Mouse (Mus musculus): ENCODE measurements at regions not wholly inside any gene's neighbourhood (a gene's known extent, or its start where the extent isn't known, plus 50 kb on each side); places are given as distances from the start of the nearest gene placed in this dataset.

GRCm38 (mm10) chr17:82731561-82731960, 483.5 kb upstream of the Pkdcc start:
- DNase-seq (ENCODE audit: low spot score) (no peak), ATAC-seq (ENCODE audit: low FRiP score) (no peak)
- Histone ChIP-seq H3K4me1 (replicated peaks; ENCODE audit: control insufficient read depth, insufficient read depth, low read length) (no peaks in the 10 kb centered on the region), H3K27ac (no peak overlapping the region), H3K36me3 (replicated peaks; ENCODE audit: control insufficient read depth, insufficient read depth) (no peaks in the 10 kb centered on the region), H3K9ac (no peak overlapping the region), H3K9me3 (ENCODE audit: control insufficient read depth, low read length) (no peaks in the 10 kb centered on the region), H3K4me2 (replicated peaks) (no peak overlapping the region), H3K27me3 (ENCODE audit: control insufficient read depth, insufficient read depth, low read length) (no peaks in the 10 kb centered on the region), H3K4me3 (replicated peaks; ENCODE audit: low read length) (no peak overlapping the region)
- 71% methylated on average over 4 of the region's 4 CpGs for WGBS

GRCm38 (mm10) chr17:82742445-82742844, 472.6 kb upstream of the Pkdcc start:
- no peaks in the 10 kb centered on the region for H3K27me3 ChIP-seq (ENCODE audit: control insufficient read depth, insufficient read depth, low read length)
- no peaks in the 10 kb centered on the region for H3K9me3 ChIP-seq (ENCODE audit: control insufficient read depth, low read length)
- no peak overlapping the region for H3K4me3 ChIP-seq (replicated peaks; ENCODE audit: low read length)
- 94% methylated on average over 1 of the region's 1 CpGs for WGBS
- H3K27ac ChIP-seq, result no peak overlapping the region
- H3K9ac ChIP-seq, result no peak overlapping the region
- H3K36me3 ChIP-seq (replicated peaks; ENCODE audit: control insufficient read depth, insufficient read depth), result no peaks in the 10 kb centered on the region
- H3K4me1 ChIP-seq (replicated peaks; ENCODE audit: control insufficient read depth, insufficient read depth, low read length), result no peaks in the 10 kb centered on the region
- no peak overlapping the region for H3K4me2 ChIP-seq (replicated peaks)
- ATAC-seq (ENCODE audit: low FRiP score) (no peak), DNase-seq (ENCODE audit: low spot score) (no peak)

GRCm38 (mm10) chr17:82757400-82757799, 457.7 kb upstream of the Pkdcc start:
- WGBS, result 59% methylated on average over 3 of the region's 3 CpGs
- no peaks in the 10 kb centered on the region for H3K36me3 ChIP-seq (replicated peaks; ENCODE audit: control insufficient read depth, insufficient read depth)
- no peak for DNase-seq (ENCODE audit: low spot score)

GRCm38 (mm10) chr17:82779096-82779495, 436.0 kb upstream of the Pkdcc start:
- no peak for ATAC-seq (ENCODE audit: low FRiP score)
- Histone ChIP-seq H3K4me3 (replicated peaks; ENCODE audit: low read length) (no peak overlapping the region), H3K9ac (no peak overlapping the region), H3K4me2 (replicated peaks) (no peak overlapping the region), H3K27ac (no peak overlapping the region), H3K36me3 (replicated peaks; ENCODE audit: control insufficient read depth, insufficient read depth) (no peaks in the 10 kb centered on the region), H3K9me3 (ENCODE audit: control insufficient read depth, low read length) (no peaks in the 10 kb centered on the region), H3K27me3 (ENCODE audit: control insufficient read depth, insufficient read depth, low read length) (no peaks in the 10 kb centered on the region), H3K4me1 (replicated peaks; ENCODE audit: control insufficient read depth, insufficient read depth, low read length) (no peaks in the 10 kb centered on the region)
- no peak for DNase-seq (ENCODE audit: low spot score)
- 93% methylated on average over 2 of the region's 2 CpGs for WGBS

More at GRCm38 (mm10) chr17:82757400-82757799, 457.7 kb upstream of the Pkdcc start:
- ATAC-seq (ENCODE audit: low FRiP score), result no peak
- H3K27ac ChIP-seq, result no peak overlapping the region
- no peak overlapping the region for H3K4me3 ChIP-seq (replicated peaks; ENCODE audit: low read length)
- no peak overlapping the region for H3K9ac ChIP-seq
- no peaks in the 10 kb centered on the region for H3K4me1 ChIP-seq (replicated peaks; ENCODE audit: control insufficient read depth, insufficient read depth, low read length)
- H3K4me2 ChIP-seq (replicated peaks), result no peak overlapping the region
- H3K9me3 ChIP-seq (ENCODE audit: control insufficient read depth, low read length), result no peaks in the 10 kb centered on the region
- no peaks in the 10 kb centered on the region for H3K27me3 ChIP-seq (ENCODE audit: control insufficient read depth, insufficient read depth, low read length)

GRCm38 (mm10) chr17:82822129-82822528, 393.0 kb upstream of the Pkdcc start:
- ATAC-seq (ENCODE audit: low FRiP score), result no peak

GRCm38 (mm10) chr17:82824057-82824456, 391.0 kb upstream of the Pkdcc start:
- Histone ChIP-seq H3K27ac (no peak overlapping the region), H3K27me3 (ENCODE audit: control insufficient read depth, insufficient read depth, low read length) (no peaks in the 10 kb centered on the region), H3K9me3 (ENCODE audit: control insufficient read depth, low read length) (0 out of 2 replicates have a peak, but pooled peaks cover 7% of the 10 kb centered on the region), H3K4me1 (replicated peaks; ENCODE audit: control insufficient read depth, insufficient read depth, low read length) (no peaks in the 10 kb centered on the region), H3K36me3 (replicated peaks; ENCODE audit: control insufficient read depth, insufficient read depth) (no peaks in the 10 kb centered on the region), H3K4me2 (replicated peaks) (no peak overlapping the region), H3K9ac (no peak overlapping the region), H3K4me3 (replicated peaks; ENCODE audit: low read length) (no peak overlapping the region)
- ATAC-seq (ENCODE audit: low FRiP score) (no peak), DNase-seq (ENCODE audit: low spot score) (no peak)
- WGBS, result 83% methylated on average over 7 of the region's 7 CpGs

More at GRCm38 (mm10) chr17:82822129-82822528, 393.0 kb upstream of the Pkdcc start:
- no peak overlapping the region for H3K27ac ChIP-seq
- H3K27me3 ChIP-seq (ENCODE audit: control insufficient read depth, insufficient read depth, low read length), result no peaks in the 10 kb centered on the region
- H3K4me2 ChIP-seq (replicated peaks), result no peak overlapping the region
- no peaks in the 10 kb centered on the region for H3K4me1 ChIP-seq (replicated peaks; ENCODE audit: control insufficient read depth, insufficient read depth, low read length)
- H3K4me3 ChIP-seq (replicated peaks; ENCODE audit: low read length), result no peak overlapping the region
- H3K36me3 ChIP-seq (replicated peaks; ENCODE audit: control insufficient read depth, insufficient read depth), result no peaks in the 10 kb centered on the region
- no peak for DNase-seq (ENCODE audit: low spot score)
- H3K9me3 ChIP-seq (ENCODE audit: control insufficient read depth, low read length), result 0 out of 2 replicates have a peak, but pooled peaks cover 7% of the 10 kb centered on the region
- H3K9ac ChIP-seq, result no peak overlapping the region
- WGBS, result 77% methylated on average over 3 of the region's 3 CpGs

- Histone ChIP-seq H3K9ac (no peak overlapping the region), H3K27me3 (ENCODE audit: control insufficient read depth, insufficient read depth, low read length) (no peaks in the 10 kb centered on the region), H3K4me1 (replicated peaks; ENCODE audit: control insufficient read depth, insufficient read depth, low read length) (no peaks in the 10 kb centered on the region), H3K36me3 (replicated peaks; ENCODE audit: control insufficient read depth, insufficient read depth) (no peaks in the 10 kb centered on the region), H3K9me3 (ENCODE audit: control insufficient read depth, low read length) (0 out of 2 replicates have a peak, but pooled peaks cover 7% of the 10 kb centered on the region), H3K4me2 (replicated peaks) (no peak overlapping the region), H3K27ac (no peak overlapping the region), H3K4me3 (replicated peaks; ENCODE audit: low read length) (no peak overlapping the region)
- ATAC-seq (ENCODE audit: low FRiP score) (no peak), DNase-seq (ENCODE audit: low spot score) (no peak)
- WGBS, result 93% methylated on average over 6 of the region's 6 CpGs
Observed at GRCm38 (mm10) chr17:82824619-82825018, 390.5 kb upstream of the Pkdcc start.

- no peaks in the 10 kb centered on the region for H3K4me1 ChIP-seq (replicated peaks; ENCODE audit: control insufficient read depth, insufficient read depth, low read length)
- DNase-seq (ENCODE audit: low spot score), result no peak
- H3K9me3 ChIP-seq (ENCODE audit: control insufficient read depth, low read length), result 0 out of 2 replicates have a peak, but pooled peaks cover 7% of the 10 kb centered on the region
- H3K4me2 ChIP-seq (replicated peaks), result no peak overlapping the region
- no peaks in the 10 kb centered on the region for H3K27me3 ChIP-seq (ENCODE audit: control insufficient read depth, insufficient read depth, low read length)
- no peak overlapping the region for H3K9ac ChIP-seq
- H3K36me3 ChIP-seq (replicated peaks; ENCODE audit: control insufficient read depth, insufficient read depth), result no peaks in the 10 kb centered on the region
- H3K27ac ChIP-seq, result no peak overlapping the region
- H3K4me3 ChIP-seq (replicated peaks; ENCODE audit: low read length), result no peak overlapping the region
- no peak for ATAC-seq (ENCODE audit: low FRiP score)
Observed at GRCm38 (mm10) chr17:82827170-82827569, 387.9 kb upstream of the Pkdcc start.

GRCm38 (mm10) chr17:82827841-82828240, 387.3 kb upstream of the Pkdcc start:
- H3K36me3 ChIP-seq (replicated peaks; ENCODE audit: control insufficient read depth, insufficient read depth), result no peaks in the 10 kb centered on the region
- DNase-seq (ENCODE audit: low spot score) (no peak), ATAC-seq (ENCODE audit: low FRiP score) (no peak)
- no peak overlapping the region for H3K4me2 ChIP-seq (replicated peaks)
- 98% methylated on average over 8 of the region's 8 CpGs for WGBS
- 0 out of 2 replicates have a peak, but pooled peaks cover 7% of the 10 kb centered on the region for H3K9me3 ChIP-seq (ENCODE audit: control insufficient read depth, low read length)
- no peaks in the 10 kb centered on the region for H3K27me3 ChIP-seq (ENCODE audit: control insufficient read depth, insufficient read depth, low read length)
- H3K27ac ChIP-seq, result no peak overlapping the region
- H3K9ac ChIP-seq, result no peak overlapping the region
- no peak overlapping the region for H3K4me3 ChIP-seq (replicated peaks; ENCODE audit: low read length)
- no peaks in the 10 kb centered on the region for H3K4me1 ChIP-seq (replicated peaks; ENCODE audit: control insufficient read depth, insufficient read depth, low read length)

GRCm38 (mm10) chr17:82828434-82828997, 386.6 kb upstream of the Pkdcc start:
- Histone ChIP-seq H3K9ac (no peak overlapping the region), H3K27me3 (ENCODE audit: control insufficient read depth, insufficient read depth, low read length) (no peaks in the 10 kb centered on the region), H3K36me3 (replicated peaks; ENCODE audit: control insufficient read depth, insufficient read depth) (no peaks in the 10 kb centered on the region), H3K4me1 (replicated peaks; ENCODE audit: control insufficient read depth, insufficient read depth, low read length) (no peaks in the 10 kb centered on the region), H3K4me3 (replicated peaks; ENCODE audit: low read length) (no peak overlapping the region), H3K27ac (no peak overlapping the region), H3K9me3 (ENCODE audit: control insufficient read depth, low read length) (0 out of 2 replicates have a peak, but pooled peaks cover 7% of the 10 kb centered on the region), H3K4me2 (replicated peaks) (no peak overlapping the region)
- no peak for DNase-seq (ENCODE audit: low spot score)
- 74% methylated on average over 5 of the region's 5 CpGs for WGBS
- no peak for ATAC-seq (ENCODE audit: low FRiP score)

Measured in hindbrain, embryonic 14.5 days (tissue).